Mouse (Mus musculus) hematopoietic multipotent progenitor cell, adult 10-12 weeks (in vitro differentiated cells): ENCODE data around the gene Fam178b. TPM values are rescaled to one million over a fixed set of nuclear protein-coding genes. Genes with fewer than 3 reads are reported as not detected.

Source experiments
- polyA plus RNA-seq: library from polyadenylated mRNA; stranded (reverse); fragments of >175 nt; gene quantifications from 2 replicates; pipeline ENCODE4 v1.2.3, GENCODE M21; 2012; ENCODE audit warnings: low replicate concordance

Fam178b gene
- polyA plus RNA-seq = 0.16 and 0.43 TPM in 2 replicates

DNA sequence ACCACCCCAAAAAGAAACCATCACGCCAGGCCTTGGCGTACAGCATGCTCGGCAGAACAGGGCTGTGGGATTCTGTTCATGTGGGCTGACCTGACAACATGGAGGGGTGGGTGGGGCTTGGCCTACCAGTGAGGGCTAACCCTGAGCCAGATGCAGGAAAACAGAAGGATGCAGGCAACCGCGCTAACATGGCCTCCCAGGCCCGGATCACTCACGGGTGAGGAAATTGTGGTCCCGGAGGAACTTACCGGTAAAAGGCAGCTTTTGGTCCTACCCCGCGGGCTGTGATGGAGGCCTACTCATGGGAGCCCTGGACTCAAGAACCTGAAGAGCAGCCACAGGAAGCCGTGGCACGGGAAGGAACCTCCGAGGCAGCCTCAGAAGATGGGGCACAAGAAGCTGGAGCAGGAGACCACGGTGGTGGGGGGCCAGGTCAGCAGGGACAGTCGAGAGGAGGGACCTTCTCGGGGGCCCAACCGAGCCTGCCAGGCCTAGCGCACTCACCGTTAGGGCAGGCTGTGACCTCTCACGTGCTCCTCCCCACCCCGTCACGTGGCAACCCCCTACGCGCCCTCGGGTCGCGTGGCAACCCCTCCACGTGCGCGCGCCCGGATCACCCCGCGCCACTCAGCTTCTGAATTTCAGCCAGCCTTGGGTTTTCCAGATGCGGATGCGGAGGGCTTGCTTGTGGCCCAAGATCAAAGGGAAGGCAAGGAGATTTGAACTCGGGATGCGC lies at the start of gene Fam178b:
Fam178b (minus strand) TSS at position 564 of the 736 bp plus-strand sequence.

DNA sequence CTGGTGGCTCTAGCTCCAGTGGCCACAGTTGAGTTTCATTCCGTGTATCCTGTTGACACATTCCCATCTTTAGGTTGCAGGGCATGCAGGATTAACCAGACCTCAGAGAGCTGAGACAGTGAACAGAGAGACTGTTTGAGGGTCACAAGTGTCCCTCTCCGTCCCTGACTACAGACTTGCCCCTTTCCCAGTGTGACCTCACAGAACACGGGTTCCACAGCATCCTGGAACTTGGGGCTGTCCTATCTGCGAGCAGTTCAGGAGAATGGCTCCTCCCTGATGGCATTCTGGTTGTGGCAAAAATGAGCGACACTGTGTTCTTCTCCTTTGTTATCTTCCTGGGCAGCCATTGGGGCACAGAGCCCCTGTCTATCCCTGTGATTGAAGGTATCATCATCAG lies 31.3 kb upstream of the Fam178b start, which contains the start of gene Actr1b:
Actr1b (minus strand) TSS at position 112 of the 400 bp plus-strand sequence.

DNA sequence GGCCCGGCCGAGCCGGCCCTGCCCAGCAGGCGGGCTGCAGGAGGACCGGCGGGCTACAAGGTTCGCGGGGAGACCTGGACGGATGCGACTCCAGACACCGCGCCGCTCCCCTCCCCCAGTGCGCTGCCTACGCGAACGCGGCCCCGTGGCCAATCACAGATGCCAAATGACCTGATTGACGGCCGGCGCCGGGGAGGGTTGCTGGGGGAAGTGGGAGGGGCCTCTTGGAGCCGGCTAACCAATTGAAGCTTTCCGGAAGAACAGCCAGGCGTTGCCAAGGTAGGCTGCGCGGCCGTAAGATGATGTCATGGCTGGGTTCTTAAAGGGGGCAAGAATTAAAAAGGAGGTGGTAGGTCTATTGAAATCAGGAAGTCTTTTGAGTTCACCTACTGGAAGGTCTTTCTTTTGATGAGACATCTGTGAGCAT lies 26.9 kb upstream of the Fam178b start, which contains the start of gene 4933424G06Rik:
4933424G06Rik (plus strand) TSS at position 296 of the 427 bp plus-strand sequence.

DNA sequence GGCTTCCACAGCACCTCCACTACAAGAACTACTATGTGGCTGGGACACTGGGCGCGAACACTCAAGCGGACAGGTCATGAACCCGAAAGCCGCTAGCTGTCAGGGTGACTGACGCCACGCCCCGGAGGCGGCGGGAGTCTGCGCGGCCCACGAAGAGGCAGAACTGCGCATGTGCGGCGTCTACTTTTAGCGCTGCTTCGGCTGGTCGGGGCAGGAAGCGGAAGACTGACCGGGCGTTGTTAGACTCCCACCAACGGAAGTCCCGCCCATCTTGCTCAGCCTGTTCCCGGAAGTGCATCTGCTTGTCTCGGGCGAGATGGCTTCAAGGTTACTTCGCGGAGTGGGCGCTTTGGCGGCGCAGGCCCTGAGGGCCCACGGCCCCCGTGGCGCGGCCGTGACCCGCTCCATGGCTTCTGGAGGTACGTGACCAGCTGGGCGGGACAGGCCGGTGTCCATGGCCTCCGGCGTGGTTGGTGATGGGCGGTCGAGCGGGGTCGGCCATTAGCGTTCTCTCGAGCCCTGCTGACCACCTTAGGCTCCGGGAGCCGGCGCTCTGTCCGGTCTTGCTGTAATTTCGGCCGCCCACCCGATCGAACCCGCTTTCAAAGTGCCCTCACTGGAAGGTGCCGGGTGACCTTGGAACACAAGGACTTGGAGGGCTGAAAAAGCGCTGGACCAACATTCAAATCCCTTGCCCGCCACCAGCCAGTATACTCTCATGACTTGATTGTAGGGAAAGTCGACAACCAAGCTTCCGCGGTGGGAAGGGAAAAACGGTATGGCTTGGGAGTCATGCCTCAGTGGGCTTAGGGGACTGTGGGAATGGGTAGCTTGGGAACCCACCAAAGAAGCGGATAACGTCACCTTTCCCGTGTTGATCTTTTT lies 8.5 kb upstream of the Fam178b start, which contains the start of gene Cox5b:
Cox5b (plus strand) TSS at position 179 of the 885 bp plus-strand sequence.

DNA sequence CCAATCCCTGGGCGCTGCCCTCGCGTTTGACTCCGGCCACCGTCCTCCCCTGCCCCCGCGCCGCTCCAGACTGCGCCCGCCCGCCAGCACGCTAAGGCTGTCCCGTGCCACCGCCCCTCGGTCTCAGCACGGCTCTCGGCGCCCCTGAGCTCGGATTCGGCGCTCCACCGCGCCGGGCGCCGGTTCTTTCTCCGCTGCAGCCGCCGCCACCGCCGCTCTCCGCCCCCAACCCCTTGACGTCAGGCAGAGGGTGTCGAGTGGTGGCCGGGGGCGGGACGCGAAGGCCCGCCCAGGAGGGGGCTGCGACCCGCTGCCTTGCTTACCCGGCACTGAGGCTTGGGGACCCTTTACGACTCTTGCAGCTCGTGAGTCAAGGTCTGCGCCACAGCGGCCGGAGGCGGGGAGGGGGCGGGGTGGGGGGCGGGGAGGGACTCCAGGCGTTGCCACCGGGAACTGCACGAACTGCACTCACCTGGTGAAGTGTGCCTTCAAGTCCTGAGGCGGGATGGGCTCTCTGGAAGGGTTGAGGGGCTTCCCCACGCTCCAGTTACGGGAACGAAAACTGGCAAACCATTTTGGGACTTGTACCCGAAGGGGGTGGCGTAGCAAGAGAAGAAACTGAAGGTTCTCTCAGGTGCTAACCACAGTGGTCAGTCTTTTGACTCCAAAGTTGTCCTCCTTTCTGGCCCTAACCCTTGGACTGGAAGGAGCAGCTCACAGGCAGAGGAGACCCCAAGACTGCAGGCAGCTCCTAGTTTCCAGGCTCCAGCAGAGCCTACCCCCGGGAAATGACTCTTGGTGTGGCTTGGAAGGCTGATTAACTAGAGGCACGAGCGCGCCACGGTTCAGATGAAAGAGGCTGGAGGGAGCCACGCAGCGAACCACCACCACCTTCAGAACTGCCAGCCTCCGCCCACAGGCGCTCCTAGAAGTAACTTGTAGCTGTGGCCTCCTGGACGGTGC lies 124.7 kb downstream of the Fam178b start, which contains the start of gene Sema4c:
Sema4c (minus strand) TSS at position 319 of the 963 bp plus-strand sequence.

DNA sequence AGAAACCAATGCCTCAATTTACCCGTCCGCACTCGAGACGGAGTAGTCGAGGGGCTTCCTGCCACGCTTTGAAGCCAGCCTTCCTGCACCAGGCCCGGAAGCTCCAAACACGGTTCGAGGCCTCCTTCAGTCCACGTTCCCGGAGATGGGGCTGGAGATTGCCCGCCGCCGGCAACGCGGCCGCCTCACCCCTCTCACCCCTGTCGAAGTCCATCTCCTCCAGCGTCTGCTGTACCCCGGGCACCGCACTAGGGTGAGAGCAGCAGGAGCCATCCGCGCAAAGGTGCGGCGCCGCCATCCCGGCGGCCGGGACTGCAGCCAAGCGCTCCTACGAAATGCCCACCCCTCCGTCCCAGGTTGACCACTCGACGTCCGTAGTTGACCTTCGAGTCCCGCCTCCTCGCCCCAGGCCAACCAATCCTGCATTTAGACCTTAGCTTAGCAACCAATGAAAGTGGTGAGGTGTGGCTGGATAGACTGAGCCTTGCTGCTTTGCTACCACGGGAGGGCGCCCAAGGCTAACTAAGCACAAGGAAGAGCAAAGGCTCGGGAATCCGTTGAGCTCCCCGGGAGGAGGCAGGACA lies 136.0 kb downstream of the Fam178b start, which contains the start of gene Ankrd39:
Ankrd39 (minus strand) TSS at position 558 of the 584 bp plus-strand sequence.

DNA sequence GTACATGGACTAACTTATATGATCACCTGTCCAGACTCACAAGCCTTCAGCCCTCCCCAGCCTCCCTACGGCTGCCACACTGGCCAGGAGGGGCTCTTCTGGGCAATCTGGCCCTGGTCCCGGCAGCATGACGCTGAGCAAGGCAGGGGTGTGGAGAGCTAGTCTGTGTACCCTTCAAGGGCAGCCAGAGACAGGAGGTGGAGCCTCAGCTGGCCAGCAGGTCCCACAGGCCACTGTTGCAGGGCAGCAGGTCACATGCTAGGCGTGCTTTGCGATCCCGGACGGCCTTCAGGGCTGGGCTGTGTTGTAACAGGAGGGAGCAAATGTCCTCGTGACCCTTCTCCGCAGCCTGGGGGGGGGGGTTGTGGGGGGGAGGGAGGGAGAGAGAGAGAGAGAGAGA lies 143.8 kb downstream of the Fam178b start, which contains the start of gene Gm42417:
Gm42417 (minus strand) TSS at position 244 of the 400 bp plus-strand sequence.

DNA sequence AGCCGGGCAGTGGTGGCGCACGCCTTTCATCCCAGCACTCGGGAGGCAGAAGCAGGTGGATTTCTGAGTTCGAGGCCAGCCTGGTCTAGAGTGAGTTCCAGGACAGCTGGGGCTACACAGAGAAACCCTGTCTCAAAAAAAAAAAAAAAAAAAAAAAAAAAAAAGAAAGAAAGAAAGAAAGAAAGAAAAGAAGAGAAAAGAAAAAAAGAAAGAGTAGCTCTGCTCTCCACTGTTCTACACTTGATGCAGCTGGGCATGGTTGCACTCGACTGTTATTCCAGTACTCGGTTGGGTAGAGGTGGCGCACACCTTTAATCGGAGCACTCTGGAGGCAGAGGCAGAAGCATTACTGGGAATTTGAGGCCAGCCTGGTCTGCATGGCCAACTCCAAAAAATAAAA lies 146.2 kb downstream of the Fam178b start, which contains the start of gene Ankrd23:
Ankrd23 (minus strand) TSS at position 101 of the 400 bp plus-strand sequence.

Other genes with a start within 250 kb of the Fam178b start
- 7.6 and 12.2 TPM in 2 replicates for gene Lman2l, start 237.9 kb downstream of the Fam178b start, polyA plus RNA-seq
- gene Cnnm4, start 211.6 kb downstream of the Fam178b start, polyA plus RNA-seq = 3.4 and 6.3 TPM in 2 replicates
- gene Cnnm3, start 171.3 kb downstream of the Fam178b start, polyA plus RNA-seq = 26.6 and 38.5 TPM in 2 replicates
- 15.9 and 27.6 TPM in 2 replicates for gene Ankrd23, start 146.3 kb downstream of the Fam178b start, polyA plus RNA-seq
- gene Gm42417, start 143.8 kb downstream of the Fam178b start, polyA plus RNA-seq = 0.12 TPM in 1 of 2 replicates, not detected in the other
- 12.3 and 25.2 TPM in 2 replicates for gene Ankrd39, start 135.7 kb downstream of the Fam178b start, polyA plus RNA-seq
- gene Sema4c, start 124.8 kb downstream of the Fam178b start, polyA plus RNA-seq = 2.0 and 3.8 TPM in 2 replicates
- 497 and 729 TPM in 2 replicates for gene Cox5b, start 8.3 kb upstream of the Fam178b start, polyA plus RNA-seq
- not detected in 2 replicates for gene 4933424G06Rik, start 27.0 kb upstream of the Fam178b start, polyA plus RNA-seq
- 51.5 and 54.1 TPM in 2 replicates for gene Actr1b, start 31.2 kb upstream of the Fam178b start, polyA plus RNA-seq
- 54.9 and 106 TPM in 2 replicates for gene Zap70, start 78.6 kb upstream of the Fam178b start, polyA plus RNA-seq